ENCODE assay signal across 8 mouse cellular contexts in the genomic region with DNA sequence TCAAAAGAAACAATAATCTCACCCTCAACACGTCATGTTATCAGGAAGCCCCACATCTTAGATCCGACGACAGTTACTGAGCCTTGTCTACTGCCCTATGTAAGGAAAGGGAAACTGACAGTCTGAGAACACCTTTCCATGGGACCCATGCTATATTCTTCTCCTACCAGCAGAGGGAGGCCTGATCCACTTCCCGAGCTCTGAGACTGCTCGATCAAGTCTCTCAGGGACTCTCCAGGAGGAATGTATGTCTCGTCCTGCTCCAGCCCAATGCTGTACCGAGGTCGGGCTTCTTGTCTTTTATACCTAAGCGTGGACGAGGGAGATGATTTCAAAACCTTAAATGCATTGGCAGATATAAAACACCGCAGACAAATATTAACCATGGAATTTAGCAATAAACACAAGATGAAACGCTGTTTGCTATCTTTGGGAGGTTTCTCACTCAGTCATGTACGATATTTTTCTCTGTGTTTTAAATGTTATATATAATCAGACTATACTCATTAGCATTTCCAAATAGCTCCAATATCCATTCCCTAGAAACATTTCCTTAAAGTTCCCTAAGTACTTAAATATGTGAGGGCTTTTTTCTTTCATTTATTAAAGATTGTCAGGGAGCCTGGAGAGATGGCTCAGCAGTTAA.
DNase-seq lines count a peak whose midpoint lies in the region; ATAC-seq and TF ChIP-seq lines count a peak whose summit lies in the region.

No protein-coding gene starts in this region.

- ATAC-seq in embryonic facial prominence, embryonic 13.5 days (ENCODE audit: insufficient number of reproducible peaks, insufficient read depth, low FRiP score, low TSS enrichment, low read depth): peak; percentile 71; the same call in 1 of the 2 replicates

- no peaks in the 10 kb centered on the region for H3K9me3 ChIP-seq in embryonic facial prominence, embryonic 13.5 days

- no peak overlapping the region for H3K27ac ChIP-seq in bone marrow, adult 2 months (ENCODE audit: control insufficient read depth, insufficient read depth, low read depth, low read length, poor library complexity)
- no peak overlapping the region for H3K27ac ChIP-seq in embryonic facial prominence, embryonic 13.5 days

- no peak overlapping the region for H3K9ac ChIP-seq in embryonic facial prominence, embryonic 13.5 days

- 16% methylated on average over 13 of the region's 13 CpGs for WGBS in bone marrow, adult 2 months
- 23% methylated on average over 13 of the region's 13 CpGs for WGBS in embryonic facial prominence, embryonic 13.5 days

- no peak overlapping the region for H3K4me3 ChIP-seq in bone marrow, adult 2 months (replicated peaks; ENCODE audit: control insufficient read depth, low read depth, low read length)
- H3K4me3 ChIP-seq in embryonic facial prominence, embryonic 13.5 days: no peak overlapping the region

- H3K4me1 ChIP-seq in bone marrow, adult 2 months (ENCODE audit: control insufficient read depth, insufficient read depth, low read length): no peaks in the 10 kb centered on the region
- no peaks in the 10 kb centered on the region for H3K4me1 ChIP-seq in embryonic facial prominence, embryonic 13.5 days

- no peak for TF ChIP-seq POLR2A in bone marrow, adult 2 months (IDR thresholded peaks at IDR 0.05; ENCODE audit: borderline replicate concordance, control insufficient read depth, low read depth, low read length)

- peak; percentile 68 for DNase-seq in MEL-GATA-1-ER (ENCODE audit: extremely low read depth, low read depth)
- peak; percentile 6 to 45 for DNase-seq in heart, postnatal 14 days
- DNase-seq in kidney, postnatal 4 days: peak; percentile 56 to 67
- DNase-seq in lung, postnatal 10 days: peak; percentile 55
- DNase-seq in retina, postnatal 1 day: peak; percentile 78
- no peak for DNase-seq in T-cell, adult 2 months (ENCODE audit: low spot score)

- H3K4me2 ChIP-seq in embryonic facial prominence, embryonic 13.5 days: peak overlapping the region; percentile 43

- intact Hi-C loops in heart, postnatal 14 days (cut with DNase I): loop anchor here (2.0 to 5.0 kb wide), 2 partner anchors 410 to 614 kb away; no protein-coding TSS in a partner anchor

- H3K36me3 ChIP-seq in embryonic facial prominence, embryonic 13.5 days: no peaks in the 10 kb centered on the region

- peak; percentile 46; the same call in 1 of the 2 replicates for TF ChIP-seq CTCF in bone marrow, adult 2 months (IDR thresholded peaks at IDR 0.05; ENCODE audit: control insufficient read depth, insufficient read depth, low read length)

- peaks cover 9% of the 10 kb centered on the region; the same call in 1 of the 2 replicates for H3K27me3 ChIP-seq in embryonic facial prominence, embryonic 13.5 days
